Mouse (Mus musculus): Measurements from ENCODE around the gene Rnf150. TPM values are rescaled to one million over a fixed set of nuclear protein-coding genes. Genes with fewer than 3 reads are reported as not detected.

The Rnf150 gene
- polyA plus RNA-seq, 1 experiment, result 0.46 TPM

GRCm38 (mm10) chr8:83090446-83090845 lies 227.3 kb downstream of the Rnf150 start:
- DNase-seq (ENCODE audit: low read depth, low spot score), result no peak
- 71% methylated on average over 4 of the region's 4 CpGs for WGBS

GRCm38 (mm10) chr8:83100041-83100440 lies 236.9 kb downstream of the Rnf150 start:
- peak; percentile 14 for DNase-seq (ENCODE audit: low read depth, low spot score)

DNA sequence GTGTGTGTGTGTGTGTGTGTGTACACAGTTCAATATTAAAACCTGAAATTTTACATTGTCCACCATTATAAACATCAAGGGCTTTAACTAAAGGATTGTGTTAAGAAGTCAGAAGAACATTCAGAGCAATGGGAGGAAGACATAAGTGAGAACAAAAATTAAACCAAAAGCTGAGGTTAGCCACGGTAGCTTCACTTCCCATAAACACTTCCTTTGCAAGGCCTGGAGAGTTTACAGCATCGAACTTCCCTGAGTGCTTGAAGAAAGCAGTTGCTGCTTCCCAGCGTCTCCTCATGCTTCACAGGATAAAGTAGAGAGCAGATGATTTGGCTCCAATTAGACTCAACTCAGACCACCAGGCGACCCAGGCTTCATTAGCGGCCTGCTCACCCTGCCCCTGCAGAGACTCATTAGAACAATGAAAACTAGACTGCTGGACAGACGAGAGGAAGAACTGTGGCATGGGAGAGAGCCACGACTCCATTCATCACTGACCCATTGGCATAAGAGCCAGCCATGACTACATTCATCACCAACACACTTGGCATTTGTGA lies 239.9 kb downstream of the Rnf150 start:
- DNase-seq (ENCODE audit: low read depth, low spot score), result no peak
- 64% methylated on average over 7 of the region's 7 CpGs for WGBS

More at GRCm38 (mm10) chr8:83100041-83100440, 236.9 kb downstream of the Rnf150 start:
- 21% methylated on average over 1 of the region's 1 CpGs for WGBS

DNA sequence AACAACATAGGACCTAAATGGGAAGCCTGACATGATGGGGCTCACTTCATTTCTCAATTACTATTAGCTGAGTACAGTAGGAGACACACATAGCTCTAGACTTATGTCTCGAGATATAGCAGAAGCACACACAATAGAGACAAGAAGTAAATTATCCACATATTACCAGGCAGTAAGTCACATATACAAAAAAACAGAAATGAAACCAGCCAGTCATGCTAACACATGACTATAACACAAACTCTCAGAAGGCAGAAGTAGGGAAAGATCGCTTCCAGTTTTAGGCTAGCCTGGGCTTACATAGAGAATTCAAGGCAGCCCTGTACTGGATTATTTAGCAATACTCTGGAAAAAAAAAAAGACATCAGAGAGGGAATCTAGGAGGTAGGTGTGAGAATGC lies 240.8 kb downstream of the Rnf150 start:
- 86% methylated on average over 2 of the region's 2 CpGs for WGBS
- no peak for DNase-seq (ENCODE audit: low read depth, low spot score)

DNA sequence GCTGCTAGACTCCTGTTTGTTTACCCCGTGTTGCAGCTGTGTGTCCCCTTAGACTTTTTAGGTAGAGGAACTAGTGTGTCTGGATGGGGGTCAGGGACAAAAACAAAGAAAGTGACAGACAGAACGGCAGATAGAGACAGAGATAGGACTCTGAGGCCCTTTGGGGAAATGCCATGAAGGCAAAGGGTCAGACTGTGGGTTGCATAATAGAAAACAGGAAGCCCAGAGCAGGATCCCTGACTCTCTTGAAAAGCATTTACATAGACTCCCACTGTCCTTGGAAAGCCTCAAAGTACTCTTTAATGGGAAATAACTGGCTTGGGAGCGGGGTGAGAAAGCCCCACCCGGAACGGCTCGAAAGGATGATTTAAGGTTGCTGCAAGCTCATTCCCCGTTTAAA lies 246.6 kb downstream of the Rnf150 start:
- 52% methylated on average over 7 of the region's 7 CpGs for WGBS
- DNase-seq (ENCODE audit: low read depth, low spot score), result no peak

DNA sequence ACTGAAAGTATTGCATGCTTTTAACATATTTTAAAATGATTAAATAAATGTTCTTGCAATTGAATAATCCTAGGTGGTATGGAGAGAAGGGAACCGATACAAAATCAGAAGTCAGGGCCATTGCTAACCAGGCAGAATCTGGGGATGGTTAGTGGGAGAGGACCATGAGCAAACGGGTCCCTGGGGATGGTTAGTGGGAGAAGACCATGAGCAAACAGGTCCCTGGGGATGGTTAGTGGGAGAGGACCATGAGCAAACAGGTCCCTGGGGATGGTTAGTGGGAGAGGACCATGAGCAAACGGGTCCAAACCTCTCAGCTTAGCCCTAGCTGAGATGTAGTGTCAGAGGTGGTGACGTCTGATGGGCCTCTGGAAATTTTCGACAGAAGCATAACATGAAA lies 247.0 kb downstream of the Rnf150 start:
- DNase-seq (ENCODE audit: low read depth, low spot score), result no peak
- WGBS, result 81% methylated on average over 5 of the region's 5 CpGs

DNA sequence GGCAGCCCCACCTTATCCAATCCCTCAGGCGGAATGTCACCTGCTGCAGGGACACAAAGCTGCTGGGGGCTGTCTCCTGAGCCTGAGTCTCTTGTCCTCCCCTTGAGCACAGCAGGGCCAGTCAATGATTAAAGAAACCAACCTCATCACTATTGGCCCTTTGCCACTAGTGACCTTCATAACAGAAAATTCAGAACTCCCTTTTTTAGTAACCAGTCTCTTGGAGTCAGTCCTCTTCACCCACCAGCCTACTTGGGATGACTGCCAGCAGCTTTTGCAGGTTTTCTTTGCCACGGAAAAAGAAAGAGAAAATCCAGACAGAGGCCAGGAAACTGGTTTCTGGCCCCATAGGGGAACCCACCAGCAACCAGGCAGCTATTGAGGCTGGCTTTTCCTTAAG lies 271.9 kb downstream of the Rnf150 start:
- 31% methylated on average over 2 of the region's 2 CpGs for WGBS
- DNase-seq (ENCODE audit: low read depth, low spot score), result no peak

- 46% methylated on average over 1 of the region's 1 CpGs for WGBS
- DNase-seq (ENCODE audit: low read depth, low spot score), result no peak
Measured at GRCm38 (mm10) chr8:83140068-83140467, 276.9 kb downstream of the Rnf150 start.

DNA sequence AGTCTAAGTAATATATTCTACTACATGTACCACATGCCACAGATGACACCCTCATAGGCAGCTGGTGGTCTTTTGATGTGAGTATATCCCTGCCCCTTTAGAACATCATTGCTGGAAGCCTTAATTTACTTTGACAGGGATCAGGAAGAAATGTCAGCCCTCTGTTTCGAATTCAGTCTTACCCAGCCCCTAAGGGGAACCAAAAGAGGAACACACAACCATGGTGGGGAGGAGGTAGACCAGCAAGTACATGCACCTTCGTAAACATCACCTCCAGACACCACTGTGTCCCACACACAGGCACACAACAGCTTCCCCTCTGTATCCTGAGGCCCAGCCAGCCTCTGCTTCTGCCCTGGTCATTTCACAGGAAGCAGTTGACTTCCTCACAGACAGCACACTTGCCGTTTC lies 277.6 kb downstream of the Rnf150 start:
- DNase-seq (ENCODE audit: low read depth, low spot score), result no peak
- 60% methylated on average over 3 of the region's 3 CpGs for WGBS

Other genes with a start within 250 kb of the Rnf150 start
- 11.4 and 12.0 TPM in 2 replicates for gene Zfp330, start 89.2 kb upstream of the Rnf150 start, polyA plus RNA-seq (2012; rRNA removed)

Measured in large intestine, adult 2 months (tissue).